Mouse (Mus musculus) thymus, adult 18-20 months (tissue): Measurements from ENCODE around the gene Bbs9.
"Not testable (repeated sequence)": the region's sequence is repeated elsewhere in the genome, so short reads cannot be mapped to it uniquely, and the experiment has no call there.

Experiments
- DNase-seq, 2 experiments: peaks; one replicate each; pipeline ENCODE4 v3.0.0; 2022; ENCODE audit warnings: mixed read lengths in 2 of 2

Gene Bbs9

DNA sequence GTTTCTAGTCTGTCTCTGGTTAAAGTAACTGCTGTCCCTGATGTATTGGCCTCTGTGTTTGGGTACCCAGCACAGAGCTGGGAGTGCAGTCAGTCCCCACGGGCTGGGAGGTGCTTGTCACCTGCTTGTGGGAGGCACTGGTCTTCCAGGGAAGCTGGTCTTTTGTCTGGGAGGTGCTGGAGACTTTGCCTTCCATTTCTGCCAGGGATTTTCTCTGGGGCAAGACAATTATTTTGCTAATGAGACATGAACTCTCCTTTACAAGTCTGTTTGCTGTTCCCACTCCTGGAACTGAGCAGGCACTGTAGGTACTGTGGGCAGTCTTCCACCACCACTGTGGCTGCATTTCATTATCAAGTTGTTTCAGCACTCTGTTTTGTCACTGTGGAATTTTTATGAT, 223.0 kb downstream of the Bbs9 start:
- no peak for DNase-seq

GRCm38 (mm10) chr9:22702065-22702611, 226.6 kb downstream of the Bbs9 start:
- no peak for DNase-seq

- no peak for DNase-seq
Measured at GRCm38 (mm10) chr9:22702812-22703367, 227.4 kb downstream of the Bbs9 start.

- DNase-seq, result no peak
Measured at GRCm38 (mm10) chr9:22703541-22703940, 228.0 kb downstream of the Bbs9 start.

GRCm38 (mm10) chr9:22707166-22707913, 231.8 kb downstream of the Bbs9 start:
- no peak for DNase-seq

DNA sequence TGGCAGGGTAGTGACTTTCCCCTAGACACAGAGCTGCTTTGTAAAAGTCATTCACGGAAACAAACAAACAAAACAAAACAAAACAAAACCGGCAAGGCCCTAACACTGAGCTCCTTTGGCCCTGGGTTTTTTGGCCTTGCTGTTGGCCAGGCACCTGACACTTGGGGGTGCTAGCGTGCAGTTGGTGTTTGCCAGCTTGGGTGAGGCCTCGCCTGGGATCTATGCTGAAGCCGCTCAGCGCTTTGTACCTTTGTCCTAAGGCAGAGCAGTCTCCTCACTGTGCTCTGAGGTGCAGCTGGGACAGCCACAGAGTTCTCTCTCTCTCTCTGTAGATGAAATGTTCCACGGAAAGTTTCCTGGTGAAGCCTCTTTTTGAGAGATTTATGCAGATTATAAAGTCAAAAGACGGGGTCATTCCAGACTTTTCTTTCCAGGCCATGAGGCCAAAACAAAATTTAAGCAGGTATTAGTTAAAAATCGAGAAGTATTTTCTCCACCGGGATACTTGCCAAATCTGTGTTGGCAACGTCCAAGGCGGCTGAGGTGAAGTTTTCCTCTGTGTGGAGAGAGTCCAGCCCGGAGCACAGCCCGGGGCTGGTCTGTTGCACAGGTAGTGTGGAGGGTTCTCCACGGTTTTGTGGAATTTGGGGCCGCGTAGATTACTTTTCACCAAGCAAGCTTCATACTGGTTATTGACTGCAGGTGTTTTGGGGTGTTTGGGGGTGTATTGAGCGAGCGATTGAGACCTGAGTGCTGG, 233.6 kb downstream of the Bbs9 start:
- DNase-seq, result no peak

DNA sequence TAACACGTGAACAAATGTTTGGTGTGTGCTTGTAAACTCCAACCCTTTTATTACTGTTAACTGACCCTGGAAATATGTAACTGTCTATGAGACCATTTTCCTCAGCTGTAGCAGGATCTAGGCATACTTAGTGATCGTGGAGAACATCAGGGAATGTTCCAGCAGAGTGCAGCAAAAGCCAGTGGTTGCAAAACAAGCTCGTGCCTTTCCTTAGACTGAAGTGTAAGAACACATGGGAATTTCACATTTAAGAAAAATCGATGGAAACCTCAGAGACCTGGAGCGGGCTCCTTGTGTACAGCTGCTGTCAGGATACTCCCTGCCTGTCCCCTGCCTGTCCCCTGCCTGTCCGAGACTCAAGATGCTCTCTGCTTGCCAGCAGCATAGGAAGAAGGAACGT, 234.5 kb downstream of the Bbs9 start:
- no peak for DNase-seq

GRCm38 (mm10) chr9:22711339-22711738, 235.8 kb downstream of the Bbs9 start:
- no peak for DNase-seq

DNA sequence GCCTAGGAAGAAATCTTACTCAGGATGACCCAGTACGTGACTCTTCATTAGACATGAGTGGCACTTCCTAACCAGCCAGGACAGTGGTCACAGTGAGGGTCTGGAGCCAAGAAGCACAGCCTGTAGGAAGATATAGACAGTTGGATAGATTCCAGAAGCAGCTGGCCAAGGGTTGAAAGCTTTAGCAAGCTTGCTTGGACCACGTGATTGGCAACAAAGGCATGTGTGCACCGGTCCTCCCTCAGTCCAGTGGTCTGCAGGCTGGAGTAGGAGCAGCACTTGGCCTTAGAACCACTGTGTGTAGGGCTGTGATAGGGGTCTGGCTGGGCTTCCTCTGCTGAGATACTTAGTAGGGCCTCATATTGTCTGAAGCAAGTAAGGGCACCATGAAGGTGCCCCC, 237.2 kb downstream of the Bbs9 start:
- DNase-seq, result no peak

- DNase-seq, result not testable (repeated sequence)
Measured at GRCm38 (mm10) chr9:22713286-22713685, 237.8 kb downstream of the Bbs9 start.

DNA sequence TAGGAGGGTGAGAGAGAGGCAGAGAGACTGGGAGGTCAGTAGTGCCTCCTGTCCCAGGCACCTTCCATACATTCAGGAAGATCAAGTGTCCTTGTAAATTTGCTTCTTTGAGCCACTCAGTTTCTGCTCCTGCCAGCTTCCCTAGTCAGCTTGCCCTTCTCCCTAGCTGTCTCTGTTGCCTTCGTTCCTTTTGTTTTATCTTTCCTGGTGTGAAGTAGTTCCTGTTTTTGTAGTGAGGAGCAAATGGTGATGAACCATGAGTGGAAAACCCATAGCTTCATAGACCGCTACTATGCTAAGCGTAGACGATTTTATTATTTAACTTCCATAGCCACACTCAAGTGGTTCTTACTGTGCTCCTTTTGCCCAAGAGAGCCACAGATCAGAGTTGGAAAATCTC, 242.1 kb downstream of the Bbs9 start:
- DNase-seq, result no peak

DNA sequence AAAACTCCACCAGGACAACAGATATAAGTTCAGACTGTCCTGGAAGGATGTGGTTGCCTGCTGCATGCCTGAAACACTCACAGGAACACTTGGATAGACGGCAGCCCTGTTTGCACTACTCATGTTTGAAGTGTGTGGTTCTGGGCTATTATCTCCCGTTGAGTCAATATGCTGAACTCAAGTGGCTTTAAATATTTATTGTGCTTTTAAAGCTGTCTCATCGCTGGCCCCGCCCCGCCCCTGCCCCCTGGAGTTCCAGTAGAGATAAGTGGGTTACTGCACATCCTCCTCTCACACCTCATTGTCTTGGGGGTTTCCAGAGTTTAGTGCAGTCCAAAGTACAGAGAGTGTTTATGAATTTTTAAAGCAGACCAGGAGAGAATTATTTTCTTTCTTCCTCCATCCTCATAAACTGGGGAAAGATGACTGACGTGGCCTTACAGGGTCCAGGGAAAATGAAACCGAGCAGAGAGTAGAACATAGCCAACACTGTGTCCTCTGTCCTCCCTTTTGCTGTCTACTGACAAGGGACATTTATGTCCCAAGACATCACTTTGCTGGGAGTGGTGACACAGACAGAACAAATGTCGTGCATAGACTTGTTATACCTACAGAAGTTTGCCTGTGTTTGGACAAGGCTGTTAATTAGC, 242.8 kb downstream of the Bbs9 start:
- no peak for DNase-seq

- DNase-seq, result no peak
Measured at GRCm38 (mm10) chr9:22732646-22733045, 257.1 kb downstream of the Bbs9 start.

DNA sequence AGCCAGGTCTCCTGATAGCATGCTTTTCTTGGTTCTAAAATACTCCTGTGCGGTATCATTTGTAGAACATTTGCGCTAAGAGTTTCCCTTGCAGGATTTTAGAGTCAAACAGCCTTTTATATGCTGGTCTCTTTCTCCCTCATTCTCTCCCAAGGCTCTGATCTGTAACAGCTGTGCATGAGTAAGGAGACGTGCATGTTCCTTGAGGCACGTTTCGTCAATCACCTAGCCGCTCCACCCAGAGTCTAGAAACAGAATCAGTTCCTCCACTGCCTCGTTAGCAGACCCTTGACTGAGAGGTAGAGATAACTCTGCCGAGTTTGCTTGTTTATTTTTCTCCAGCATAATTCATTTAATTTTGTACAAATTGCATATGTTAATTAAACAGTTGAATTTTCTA, 259.4 kb downstream of the Bbs9 start:
- no peak for DNase-seq

DNA sequence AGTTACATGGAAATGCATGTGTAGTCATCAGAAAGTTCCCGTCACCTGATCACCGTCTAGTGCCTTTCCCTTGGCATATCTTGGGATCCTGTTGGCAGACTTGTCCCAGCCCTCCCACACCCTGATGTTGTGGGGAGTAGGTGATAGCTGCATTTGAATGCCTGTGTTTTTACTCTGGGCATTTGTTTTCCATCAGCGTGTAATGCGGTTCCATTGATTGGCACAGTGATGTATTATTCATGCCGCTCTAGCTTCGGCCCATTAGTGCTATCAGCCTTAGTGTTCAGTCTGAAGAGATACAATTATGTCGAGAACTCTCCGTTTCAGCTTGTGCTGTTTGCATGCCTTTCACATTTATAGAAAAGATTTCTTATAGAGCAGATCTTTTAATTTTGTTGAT, 259.9 kb downstream of the Bbs9 start:
- no peak for DNase-seq

GRCm38 (mm10) chr9:22737893-22738292, 262.4 kb downstream of the Bbs9 start:
- no peak for DNase-seq

DNA sequence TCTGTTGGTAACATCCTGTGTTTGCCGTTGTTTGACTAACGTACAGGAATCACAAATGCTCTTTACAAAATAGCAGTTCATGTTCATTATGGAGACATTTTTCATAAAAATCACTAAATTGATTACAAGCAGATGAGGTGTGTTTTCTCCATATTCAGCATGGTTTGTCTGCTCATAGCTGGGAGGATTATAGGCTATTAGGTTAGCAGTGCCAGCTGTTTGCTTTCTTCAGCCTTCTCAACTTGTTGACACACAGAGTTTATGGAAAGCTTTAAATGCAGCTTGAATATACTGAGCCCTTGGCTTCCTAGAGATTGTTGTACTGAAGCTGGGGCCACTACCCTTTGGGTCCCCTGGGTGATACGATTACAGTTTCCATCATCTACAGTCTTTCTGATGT, 263.3 kb downstream of the Bbs9 start:
- DNase-seq, result no peak

GRCm38 (mm10) chr9:22741967-22742366, 266.5 kb downstream of the Bbs9 start:
- DNase-seq, result no peak

- no peak for DNase-seq
Measured at GRCm38 (mm10) chr9:22748617-22749016, 273.1 kb downstream of the Bbs9 start.

- no peak for DNase-seq
Measured at GRCm38 (mm10) chr9:22750779-22751545, 275.4 kb downstream of the Bbs9 start.

DNA sequence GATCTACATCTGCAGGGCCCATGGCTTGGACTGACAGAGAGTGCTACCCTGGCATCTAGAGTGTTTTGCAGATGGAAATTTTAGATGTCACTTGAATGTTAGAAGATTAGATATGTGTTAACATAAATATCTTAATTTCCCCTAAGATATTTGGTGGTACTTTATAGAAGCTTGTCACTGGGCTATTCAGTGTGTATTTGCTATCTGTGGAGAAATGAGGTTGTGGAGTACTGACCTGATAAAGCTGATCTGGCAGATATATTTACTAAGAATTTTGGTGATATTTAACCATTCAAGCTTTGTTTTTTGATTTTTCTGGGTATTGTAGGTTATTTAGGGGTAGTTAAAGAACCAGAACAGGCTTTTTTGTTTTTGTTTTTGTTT, 276.0 kb downstream of the Bbs9 start:
- no peak for DNase-seq

DNA sequence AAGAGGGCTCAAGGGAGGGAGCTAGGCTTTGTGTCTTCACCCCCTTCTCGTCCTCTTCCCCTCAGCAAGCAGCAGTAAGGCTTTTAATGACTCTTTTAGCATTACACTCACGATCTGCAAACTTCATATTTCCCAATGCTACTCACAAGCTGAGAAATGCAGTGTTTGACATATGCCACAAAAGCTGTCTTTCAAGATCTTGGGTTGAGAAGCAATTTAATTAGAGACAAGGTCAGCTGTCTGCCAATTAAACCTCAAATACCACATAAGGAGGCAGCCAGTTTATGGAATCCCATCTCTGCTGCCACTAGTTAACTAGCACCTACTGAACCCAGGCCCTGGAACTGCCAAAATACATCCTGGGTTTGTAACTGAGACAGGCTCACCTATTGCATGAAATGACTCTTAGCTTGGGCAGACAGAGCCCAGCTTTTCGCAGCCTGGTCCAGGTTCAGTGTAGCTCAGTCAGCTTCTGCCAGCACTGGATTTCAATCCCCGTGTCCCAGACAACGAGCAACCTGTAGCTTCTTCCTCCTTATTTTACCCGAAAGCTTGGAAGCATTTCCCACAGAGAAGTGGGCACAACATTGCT, 278.7 kb downstream of the Bbs9 start:
- DNase-seq, result no peak
